Comparison of ENCODE assay signal across 9 mouse cellular contexts in the genomic region with DNA sequence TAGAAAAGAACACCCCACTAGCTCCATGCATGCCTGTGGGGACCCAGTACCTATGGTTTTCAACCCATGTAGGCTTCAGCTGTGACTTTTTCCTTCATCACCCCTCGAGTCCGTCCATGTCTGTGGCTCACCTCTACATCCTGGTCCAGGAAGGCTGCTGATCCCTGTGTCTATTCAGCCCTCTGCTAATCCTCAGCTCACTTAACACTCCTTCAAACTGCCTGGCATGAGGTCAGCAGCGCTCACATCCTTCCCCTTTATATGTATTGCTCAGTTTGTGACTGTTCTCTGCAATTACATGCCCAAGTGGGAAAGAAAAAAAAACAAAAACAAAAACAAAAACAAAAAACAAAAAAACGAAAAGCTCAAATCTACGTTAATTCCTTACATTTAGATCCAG. TPM values are rescaled to one million over a fixed set of nuclear protein-coding genes. Genes with fewer than 3 reads are reported as not detected.
DNase-seq lines count a peak whose midpoint lies in the region; ATAC-seq and TF ChIP-seq lines count a peak whose summit lies in the region.
"Had no signal": no experiment of that assay in that cellular context is flagged by ENCODE, and none has a peak within 500 bp of the region (broad histone marks: within the 10 kb centered on the region; RNA-seq: fewer than 3 reads in every experiment).

No protein-coding gene starts in this region.

- H3K36me3 ChIP-seq in heart, postnatal 0 days (replicated peaks; ENCODE audit: control insufficient read depth, insufficient read depth, low read length): peaks cover 4% of the 10 kb centered on the region; the same call in 1 of the 2 replicates
- H3K36me3 ChIP-seq in spleen, adult 2 months (ENCODE audit: control insufficient read depth, insufficient read depth, low read length): peaks cover 1% of the 10 kb centered on the region; the same call in 1 of the 2 replicates
- no peaks in the 10 kb centered on the region for H3K36me3 ChIP-seq in limb, embryonic 10.5 days

- no peaks in the 10 kb centered on the region for H3K9me3 ChIP-seq in heart, postnatal 0 days (replicated peaks; ENCODE audit: control insufficient read depth, low read length)
- H3K9me3 ChIP-seq in limb, embryonic 10.5 days (replicated peaks): no peaks in the 10 kb centered on the region

- peak overlapping the region; percentile 81 for H3K27ac ChIP-seq in heart, postnatal 0 days (ENCODE audit: low read depth)
- peak overlapping the region; percentile 69 for H3K27ac ChIP-seq in spleen, adult 2 months (ENCODE audit: insufficient read depth, low read length)
- peak overlapping the region; percentile 30; the same call in 1 of the 2 replicates for H3K27ac ChIP-seq in limb, embryonic 10.5 days

- no peak for TF ChIP-seq CTCF in heart, postnatal 0 days (IDR thresholded peaks at IDR 0.05; ENCODE audit: low read depth)
- no peak for TF ChIP-seq CTCF in spleen, adult 2 months (IDR thresholded peaks at IDR 0.05; ENCODE audit: extremely low read depth, insufficient read depth, insufficient read length, insufficient replicate concordance)

- 70% methylated on average over 5 of the region's 5 CpGs for WGBS in heart, postnatal 0 days
- 57% methylated on average over 5 of the region's 5 CpGs for WGBS in spleen, adult 2 months
- 77% methylated on average over 5 of the region's 5 CpGs for whole genome bisulfite sequencing in limb, embryonic 10.5 days

- ATAC-seq in heart, postnatal 0 days (ENCODE audit: insufficient read depth, low read depth): no peak
- 0 out of 2 replicates have a peak, but pooled peaks have one; percentile 10 for ATAC-seq in monocyte, adult 5-6 weeks (replicated peaks; ENCODE audit: insufficient number of reproducible peaks, low FRiP score, low TSS enrichment, poor library complexity, severe bottlenecking)

- peaks cover 54% of the 10 kb centered on the region for H3K4me1 ChIP-seq in heart, postnatal 0 days (ENCODE audit: control insufficient read depth, insufficient read depth)
- peaks cover 31% of the 10 kb centered on the region for H3K4me1 ChIP-seq in spleen, adult 2 months (ENCODE audit: control insufficient read depth, insufficient read depth, insufficient read length)
- peaks cover 15% of the 10 kb centered on the region for H3K4me1 ChIP-seq in limb, embryonic 10.5 days

- intact Hi-C loops in heart, postnatal 25 days (cut with DNase I): no loop called here

- TF ChIP-seq EP300 in heart, postnatal 0 days (IDR thresholded peaks at IDR 0.05; ENCODE audit: low read depth): no peak

- H3K4me3 ChIP-seq in heart, postnatal 0 days (ENCODE audit: low read depth, low read length): no peak overlapping the region
- H3K4me3 ChIP-seq in spleen, adult 2 months (ENCODE audit: extremely low read depth, insufficient read depth, insufficient read length): no peak overlapping the region
- H3K4me3 ChIP-seq in limb, embryonic 10.5 days: no peak overlapping the region

- H3K4me2 ChIP-seq in heart, postnatal 0 days (ENCODE audit: low read depth, low read length): no peak overlapping the region

- H3K27me3 ChIP-seq in heart, postnatal 0 days (ENCODE audit: control insufficient read depth, insufficient read depth, low read length): no peaks in the 10 kb centered on the region
- no peaks in the 10 kb centered on the region for H3K27me3 ChIP-seq in spleen, adult 2 months (ENCODE audit: control insufficient read depth, insufficient read depth, low read length)
- no peaks in the 10 kb centered on the region for H3K27me3 ChIP-seq in limb, embryonic 10.5 days (ENCODE audit: low read depth, poor library complexity, severe bottlenecking)

- DNase-seq in heart, postnatal 0 days (ENCODE audit: low spot score): no peak
- DNase-seq in heart, postnatal 25 days (ENCODE audit: low spot score): no peak
- no peak for DNase-seq in spleen, adult 2 months (ENCODE audit: low read depth in 1 of 2, low spot score in 2 of 2)
- no peak for DNase-seq in spleen, adult 12 weeks (ENCODE audit: low spot score)
- DNase-seq in limb, embryonic 10.5 days (ENCODE audit: low spot score): no peak
- no peak for DNase-seq in right cerebral cortex, postnatal 36 days (ENCODE audit: low spot score in 2 of 2)
- DNase-seq in left cerebral cortex, adult 9 months (ENCODE audit: low spot score in 2 of 2): no peak
- DNase-seq: lung, adult 18-20 months had no signal

- no peak for TF ChIP-seq POLR2A in spleen, adult 2 months (IDR thresholded peaks at IDR 0.05; ENCODE audit: low read depth, low read length)

- H3K9ac ChIP-seq in heart, postnatal 0 days (replicated peaks; ENCODE audit: low read depth, low read length): no peak overlapping the region

RNA-seq across cellular contexts. Expression of a gene that starts 24.4 kb away (rescaled TPM):
- 7.8 and 7.9 TPM in 2 replicates for total RNA-seq in heart, postnatal 0 days (2014; rRNA removed; ENCODE audit: low replicate concordance)
- polyA plus RNA-seq in heart, postnatal 0 days (2015; fragmentation: Nextera tagmentation; extraction: Ambion mirVana): 14.7 and 17.2 TPM in 2 replicates
- 10 to 100 TPM; 40.6 to 44.7 TPM for total RNA-seq in heart, postnatal 25 days (2021)
- 10.8 and 12.0 TPM in 2 replicates for polyA plus RNA-seq in spleen, adult 2 months (2012; rRNA removed)
- 10.8 and 13.5 TPM in 2 replicates for polyA plus RNA-seq in limb, embryonic 10.5 days (2016; fragmentation: Nextera tagmentation; extraction: Ambion mirVana)
- 43.7 to 77.1 TPM (median 49.8 TPM) in 3 replicates for total RNA-seq in monocyte, adult 5-6 weeks (2017)

Comparison
In these comparisons a context has a peak if more than half of its experiments do, and no peak if none do; other contexts are left out.
1. H3K27ac ChIP-seq: peak in every context shown above with its lines; median percentile 81 in heart, postnatal 0 days; 69 in spleen, adult 2 months; 30 in limb, embryonic 10.5 days.